Mouse (Mus musculus) CD4-positive, CD25-positive, alpha-beta regulatory T cell, adult 2 months (primary cell): ENCODE results near the gene Ctnna3.
"Not testable (repeated sequence)": the region's sequence is repeated elsewhere in the genome, so short reads cannot be mapped to it uniquely, and the experiment has no call there.

Source experiments
- DNase-seq: peaks from one replicate; pipeline ENCODE4 v3.0.0-alpha.2; 2012; ENCODE audit warnings: low read depth, low spot score

Gene Ctnna3

DNA sequence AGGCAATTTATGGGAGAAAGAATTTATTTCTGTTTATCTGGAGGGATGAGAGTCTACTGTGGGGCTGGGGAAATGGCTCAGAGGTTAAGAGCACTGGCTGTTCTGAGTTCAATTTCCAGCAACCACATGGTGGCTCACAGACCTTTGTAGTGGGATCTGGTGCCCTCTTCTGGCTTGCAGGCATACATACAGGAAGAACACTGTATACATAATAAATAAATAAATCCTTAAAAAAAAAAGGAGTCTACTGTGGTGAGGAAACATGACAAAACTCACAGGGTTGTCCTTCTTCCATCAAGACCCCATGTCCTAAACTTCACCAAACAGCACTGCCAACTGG lies 5.5 kb upstream of the Ctnna3 start:
- DNase-seq, result peak; percentile 83

DNA sequence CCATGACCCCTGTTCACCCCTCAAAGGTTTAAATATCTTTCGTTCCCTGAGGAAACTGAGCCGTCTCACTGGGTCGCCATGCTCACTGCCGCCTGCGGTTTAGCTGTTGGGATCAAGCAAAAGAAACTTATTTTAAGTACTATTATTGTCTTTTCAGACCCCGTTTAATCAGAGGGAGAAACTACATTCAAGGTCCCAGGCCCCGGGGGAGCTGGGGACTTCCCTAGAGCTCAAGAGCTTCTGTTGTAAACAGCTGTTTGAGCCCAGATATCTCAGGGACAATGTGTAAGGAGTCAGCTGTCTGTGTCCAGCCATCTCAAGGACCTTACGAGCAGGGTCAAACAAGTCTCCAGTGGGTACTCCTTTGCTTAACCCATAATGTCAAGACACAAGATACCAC lies 2.8 kb upstream of the Ctnna3 start:
- no peak for DNase-seq

DNA sequence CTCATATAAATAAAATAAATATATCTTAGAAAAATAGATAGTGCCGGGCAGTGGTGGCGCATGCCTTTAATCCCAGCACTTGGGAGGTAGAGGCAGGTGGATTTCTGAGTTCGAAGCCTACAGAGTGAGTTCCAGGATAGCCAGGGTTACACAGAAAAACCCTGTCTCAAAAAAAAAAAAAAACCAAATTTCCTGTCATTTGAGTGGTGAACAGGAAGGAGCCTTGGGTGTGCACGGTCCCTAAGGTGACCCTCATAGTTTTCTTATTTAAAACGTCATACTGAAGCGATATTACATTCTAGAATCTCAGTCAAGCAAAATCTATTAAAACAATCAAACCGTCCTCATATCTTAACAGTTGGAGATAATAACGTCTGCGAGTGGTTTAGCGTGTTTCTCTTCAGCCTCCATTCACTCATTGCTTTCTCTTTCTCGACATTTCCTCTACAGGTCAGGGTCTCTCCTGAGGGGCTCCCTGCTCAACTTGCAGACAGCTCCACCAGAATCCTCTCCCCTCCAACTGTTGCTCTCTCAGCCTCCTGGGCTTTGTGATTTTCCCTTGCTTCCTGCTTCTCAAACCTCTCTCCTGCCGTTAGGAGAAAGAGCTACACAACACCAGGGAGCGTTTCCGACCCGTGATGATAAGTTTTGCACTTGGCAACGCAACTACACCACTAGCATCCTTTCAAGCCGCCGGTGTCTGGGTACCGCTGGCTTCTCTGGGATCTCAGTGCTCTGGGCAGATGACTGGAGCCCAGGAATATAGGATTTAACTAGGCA lies 1.5 kb upstream of the Ctnna3 start:
- DNase-seq, result peak; percentile 69

DNA sequence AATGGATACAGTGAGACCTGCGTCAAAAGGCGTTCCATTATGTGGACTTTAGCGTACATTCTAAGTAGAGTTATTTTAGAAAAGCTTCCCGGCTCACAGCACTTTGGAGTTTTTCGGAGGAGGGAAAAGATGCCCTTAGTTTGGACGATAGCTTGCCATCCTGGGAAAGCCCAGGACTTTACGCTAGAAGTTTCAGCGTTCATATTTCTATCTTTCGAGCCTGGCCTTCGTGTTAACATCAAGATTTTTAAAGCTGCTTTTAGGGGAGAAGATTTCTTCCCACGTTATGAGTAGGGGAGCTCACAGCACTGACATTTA lies 916 bp upstream of the Ctnna3 start:
- no peak for DNase-seq

GRCm38 (mm10) chr10:63429380-63429779 lies 518 bp upstream of the Ctnna3 start:
- peak; percentile 99 for DNase-seq

GRCm38 (mm10) chr10:63431221-63431736 lies 1.4 kb downstream of the Ctnna3 start:
- DNase-seq, result no peak

DNA sequence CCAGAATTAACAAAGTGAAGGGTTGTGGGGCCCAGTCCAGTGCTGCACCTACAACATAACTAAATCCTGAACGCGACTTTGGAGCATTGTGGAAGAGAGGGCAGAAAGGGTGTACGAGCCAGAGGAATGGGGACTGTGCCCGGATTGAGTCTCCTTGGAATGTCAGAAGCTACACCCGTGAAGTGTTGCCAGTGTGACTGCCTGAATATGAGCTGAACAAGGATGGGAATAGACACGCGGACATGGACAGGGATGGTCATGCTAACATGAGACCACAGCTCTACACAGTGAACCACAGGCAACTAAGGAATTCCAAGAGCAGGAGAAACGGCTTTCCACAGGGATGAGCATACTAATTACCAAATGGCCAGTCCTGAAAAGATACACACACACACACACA lies 2.2 kb downstream of the Ctnna3 start:
- no peak for DNase-seq

- no peak for DNase-seq
These were observed 3.0 kb downstream of the Ctnna3 start for GRCm38 (mm10) chr10:63432887-63433286.

DNA sequence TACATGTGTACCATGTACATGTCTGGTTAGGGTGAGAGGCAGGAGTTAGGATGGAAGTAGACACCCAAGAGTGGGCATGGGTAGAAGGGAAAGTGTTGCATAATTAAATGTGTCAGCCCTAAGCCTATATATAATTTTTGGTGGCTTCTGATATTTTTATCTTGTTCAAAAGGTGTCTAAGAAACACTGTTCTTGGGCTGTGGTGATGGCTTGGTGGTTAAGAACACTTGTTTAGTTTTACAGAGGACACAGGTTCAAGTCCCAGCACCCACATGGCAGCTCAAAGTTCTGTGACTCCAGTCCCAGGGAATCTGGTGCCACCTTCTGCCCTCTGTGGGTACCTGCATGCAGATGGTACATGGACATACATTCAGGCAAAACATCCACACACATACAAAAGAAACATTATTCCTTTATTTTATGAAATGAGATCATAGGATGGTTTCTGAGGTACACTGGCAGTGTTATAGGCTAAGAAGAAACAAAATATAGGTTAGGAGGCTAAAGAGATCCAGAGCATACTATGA lies 8.9 kb downstream of the Ctnna3 start:
- no peak for DNase-seq

DNA sequence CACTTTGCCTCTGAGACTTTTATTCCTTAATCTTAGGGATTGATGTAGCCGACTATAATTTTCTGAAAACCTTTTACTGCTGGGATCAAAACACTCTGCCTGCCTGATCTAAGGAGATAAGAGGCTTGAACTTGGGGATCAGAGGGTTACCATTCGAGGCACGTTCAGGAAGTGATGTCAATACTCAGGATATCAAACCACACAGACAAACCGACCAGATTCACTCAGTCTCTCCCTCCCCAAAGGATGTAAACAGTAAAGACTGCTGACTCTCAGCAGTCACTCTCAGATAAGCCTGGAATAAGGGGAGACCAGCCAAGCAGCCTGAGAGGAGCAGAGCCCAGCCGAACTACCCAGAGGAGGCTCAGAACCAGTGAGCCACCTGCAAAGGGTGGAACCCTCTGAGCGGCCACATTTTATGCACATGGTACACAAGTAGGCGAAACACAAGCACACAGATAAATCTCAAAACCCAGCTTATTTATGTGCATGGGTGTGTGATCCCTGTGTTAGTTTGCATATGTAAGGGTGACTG lies 9.9 kb downstream of the Ctnna3 start:
- no peak for DNase-seq

DNA sequence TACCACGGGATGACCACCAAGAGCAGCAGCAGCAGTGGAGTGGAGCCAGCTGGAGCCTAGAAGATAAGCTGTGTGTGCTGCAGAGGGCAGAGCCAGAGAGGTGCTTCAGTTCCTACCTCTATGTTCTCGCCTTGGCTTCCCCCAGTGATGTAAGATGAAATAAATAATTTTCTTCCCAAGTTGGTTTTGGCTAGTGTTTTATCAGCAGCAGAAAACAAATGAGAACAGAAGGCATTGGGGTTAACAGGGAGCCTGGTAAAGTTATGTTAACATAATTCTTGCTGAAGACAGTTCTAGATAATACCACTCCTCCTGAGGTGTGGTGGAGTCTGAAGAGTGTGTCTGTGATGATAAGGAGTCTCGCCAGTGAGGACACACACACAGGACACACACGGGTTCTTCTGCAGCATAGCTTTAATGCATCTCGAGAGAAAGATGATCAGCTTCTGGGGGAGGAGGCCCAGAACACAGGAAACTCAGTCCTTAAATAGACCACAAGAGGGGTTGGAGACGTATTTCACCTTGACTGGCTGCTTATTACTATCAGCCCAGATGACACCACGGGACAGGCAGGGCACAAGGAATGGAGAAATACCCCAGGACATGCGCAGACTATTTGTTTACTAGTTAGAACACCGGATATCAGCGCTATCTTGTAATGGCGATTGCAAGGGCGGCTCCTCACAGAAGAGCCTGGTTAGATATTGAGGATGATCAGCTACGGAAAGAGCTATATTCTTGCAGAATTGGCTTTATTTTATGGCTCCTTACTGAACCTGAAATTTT lies 14.9 kb downstream of the Ctnna3 start:
- not testable (repeated sequence) for DNase-seq

DNA sequence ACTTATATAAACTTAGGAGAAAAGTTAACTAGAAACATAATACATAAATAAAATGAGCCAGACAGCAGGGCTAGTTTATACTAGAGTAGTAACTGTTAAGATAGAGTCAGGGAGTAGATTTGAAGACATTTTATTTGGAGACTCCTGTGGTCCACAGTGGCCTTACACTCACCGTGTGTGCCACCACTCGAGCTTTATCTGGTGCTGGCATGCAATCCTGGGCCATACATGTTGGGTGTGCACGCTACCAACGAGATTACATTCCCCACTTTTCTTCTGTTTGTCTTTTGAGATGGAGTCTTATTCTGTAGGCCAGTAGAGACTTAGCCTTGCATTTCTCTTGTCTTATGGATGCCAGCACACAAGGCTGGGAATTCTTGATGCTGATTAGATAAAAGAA lies 24.0 kb downstream of the Ctnna3 start:
- DNase-seq, result no peak

DNA sequence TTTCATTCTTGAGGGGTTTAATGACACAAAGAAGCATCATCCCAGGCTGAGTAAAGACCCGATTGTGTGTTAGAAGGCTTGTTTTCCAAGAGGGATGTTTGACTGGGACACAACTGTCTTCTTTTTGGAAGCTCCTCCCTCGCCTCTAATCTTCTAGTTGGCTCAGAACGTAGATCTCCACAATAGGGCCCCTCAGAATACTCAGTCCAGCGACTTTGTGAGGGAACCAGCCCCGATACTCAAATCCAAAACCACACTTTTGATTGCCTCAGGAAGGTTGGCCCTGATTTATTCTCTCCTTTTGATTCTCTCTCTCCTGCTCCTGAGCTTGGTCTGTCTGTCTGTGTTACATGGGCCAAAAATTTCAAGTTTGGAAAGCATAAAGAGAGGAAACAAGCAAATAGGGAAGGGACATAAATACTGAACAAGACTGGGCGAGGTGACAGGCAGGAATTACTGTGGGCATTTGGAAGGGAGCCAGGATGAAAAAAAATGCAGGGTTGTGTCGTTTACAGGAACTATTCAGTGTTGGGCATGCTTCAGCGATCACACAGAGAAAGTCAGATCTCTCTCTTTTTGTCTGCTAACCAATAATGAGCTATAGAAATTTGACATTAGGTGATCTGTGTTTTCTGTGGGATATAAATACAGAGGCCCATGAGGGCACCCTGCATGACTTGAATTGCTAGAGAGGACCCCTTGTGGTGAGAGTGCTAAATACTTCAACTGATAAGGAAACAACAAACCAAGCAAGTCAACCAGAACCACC lies 25.4 kb downstream of the Ctnna3 start:
- peak; percentile 7 for DNase-seq

DNA sequence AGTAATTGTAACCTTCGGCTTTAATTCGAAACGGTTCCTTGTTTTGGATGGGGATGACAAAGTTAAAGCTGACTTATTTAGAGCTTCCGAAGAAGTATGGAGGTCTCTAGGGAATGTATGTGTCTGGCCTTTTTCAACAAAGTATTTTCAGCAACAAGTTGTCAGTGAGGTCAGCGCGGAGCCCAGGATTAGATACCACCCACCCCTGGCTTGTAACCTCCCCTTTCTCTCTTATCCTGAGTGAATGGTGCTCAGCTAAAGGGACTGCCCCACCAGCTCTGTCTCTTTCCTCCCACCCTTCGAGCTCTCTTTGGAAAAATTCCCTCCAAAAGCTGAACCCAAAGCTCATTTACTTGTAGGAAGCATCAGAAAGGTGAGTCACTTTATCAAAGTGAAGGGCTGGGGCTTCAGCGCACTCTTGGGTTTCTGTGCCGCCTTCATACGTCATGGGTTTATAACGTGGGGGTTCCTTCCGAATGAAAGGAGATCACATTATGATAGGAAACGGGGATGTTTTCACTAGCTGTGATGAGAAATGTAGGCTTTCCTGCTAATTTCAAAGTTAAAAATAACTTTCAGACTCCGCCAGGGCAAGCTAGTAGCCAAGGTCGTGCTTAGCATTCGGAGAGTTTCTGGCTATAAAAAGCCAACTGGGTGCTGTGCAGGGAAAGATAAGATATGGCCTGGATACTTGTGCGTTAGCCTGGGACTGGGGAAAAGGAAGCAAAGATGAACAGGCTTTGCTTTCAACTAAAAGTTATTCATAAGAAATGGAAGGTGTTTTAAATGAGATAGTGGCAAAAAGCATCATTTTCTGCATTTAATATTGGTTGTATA lies 27.6 kb downstream of the Ctnna3 start:
- no peak for DNase-seq

- no peak for DNase-seq
These were observed 31.0 kb downstream of the Ctnna3 start for GRCm38 (mm10) chr10:63460935-63461334.

DNA sequence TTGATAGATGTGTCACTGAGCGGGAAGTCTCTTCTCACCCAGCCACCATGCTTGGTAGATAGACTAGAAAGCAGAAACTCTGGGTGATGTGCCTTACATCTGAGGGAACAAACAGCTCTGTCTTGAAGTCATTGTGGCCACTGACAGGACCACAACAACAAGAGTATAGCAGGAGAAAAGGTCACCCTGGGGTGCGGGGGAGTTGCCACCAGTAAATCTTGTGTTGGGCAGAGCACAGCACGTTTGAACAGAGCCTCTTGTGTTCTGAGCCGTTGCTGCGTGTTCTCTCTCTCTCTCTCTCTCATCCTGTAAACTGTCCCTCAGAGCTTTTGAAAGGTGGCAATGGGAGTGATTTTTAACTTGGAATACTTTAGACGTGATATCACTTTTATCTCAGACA lies 42.6 kb downstream of the Ctnna3 start:
- no peak for DNase-seq

GRCm38 (mm10) chr10:63476167-63476647 lies 46.3 kb downstream of the Ctnna3 start:
- no peak for DNase-seq

DNA sequence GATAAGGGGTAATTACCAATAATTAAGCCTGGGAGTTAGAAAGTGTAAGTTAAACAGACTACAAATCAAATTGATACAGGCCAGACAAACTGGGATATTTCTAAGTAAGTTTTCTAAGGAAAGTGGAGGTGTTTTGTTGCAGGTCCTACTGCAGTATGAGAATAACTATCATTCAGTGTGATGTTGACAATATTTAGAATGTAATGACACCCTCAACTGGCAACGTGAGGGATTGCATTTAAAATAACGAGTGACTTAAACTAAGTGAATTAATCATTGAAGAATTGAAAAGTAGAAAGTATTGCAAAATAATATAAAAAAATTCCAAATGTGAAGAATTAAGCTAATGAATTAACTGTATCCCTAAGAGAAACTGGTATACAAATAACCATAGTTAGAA lies 49.0 kb downstream of the Ctnna3 start:
- no peak for DNase-seq

DNA sequence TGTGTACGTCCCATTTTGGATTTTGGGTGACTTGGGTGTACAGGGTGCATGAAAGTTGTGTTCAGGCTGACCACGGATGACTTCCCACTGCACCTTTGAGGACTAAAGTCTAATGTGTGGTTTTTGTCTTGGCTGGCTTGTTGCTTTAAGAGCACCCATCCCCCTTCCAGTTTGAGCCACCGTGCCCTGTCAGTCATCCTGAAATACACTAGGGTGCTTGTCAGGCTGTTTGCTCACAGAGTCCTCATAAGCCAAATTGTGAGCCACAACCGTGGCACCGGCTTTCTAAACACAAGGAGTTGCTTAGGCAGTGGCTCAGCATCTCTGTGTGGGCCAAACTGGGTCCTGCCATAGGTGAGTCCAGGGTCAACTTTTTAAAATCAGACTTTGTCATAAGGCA lies 50.2 kb downstream of the Ctnna3 start:
- DNase-seq, result no peak

DNA sequence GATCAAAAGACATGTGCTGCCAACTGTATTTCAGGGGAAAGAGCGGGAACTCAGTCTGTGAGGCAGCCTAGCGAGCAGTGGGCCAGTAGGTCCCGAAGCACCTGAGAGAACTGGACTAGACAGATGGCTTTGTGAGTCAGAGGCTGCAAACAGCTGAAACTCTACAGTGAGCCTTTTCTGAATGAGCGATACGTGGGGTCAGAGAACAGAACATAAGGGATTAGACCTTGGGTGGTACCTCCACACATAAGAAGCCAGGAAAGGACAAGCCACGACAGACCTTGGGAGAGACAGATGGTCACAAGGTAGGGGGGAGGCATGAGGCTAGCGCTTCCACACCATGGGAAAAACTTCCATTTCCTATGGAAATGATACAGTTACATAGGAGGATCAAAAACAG lies 58.4 kb downstream of the Ctnna3 start:
- DNase-seq, result no peak

DNA sequence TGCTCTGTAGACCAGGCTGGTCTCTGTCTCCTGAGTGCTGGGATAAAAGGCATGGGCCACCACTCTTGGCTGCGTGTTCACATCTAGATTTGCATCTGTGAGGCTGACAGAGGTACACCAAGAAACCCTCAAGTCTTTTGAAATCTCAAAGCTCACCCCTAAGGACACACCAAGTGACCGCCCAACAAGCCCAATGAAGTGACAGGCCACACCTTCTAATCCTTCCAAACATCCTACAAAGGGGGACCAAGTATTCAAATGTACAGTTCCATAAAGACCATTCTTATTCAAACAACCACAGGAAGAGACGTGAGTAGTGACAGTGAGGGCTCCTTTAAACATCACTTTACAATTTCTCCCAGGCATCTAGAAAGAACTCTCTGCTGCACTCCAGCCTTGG lies 94.1 kb downstream of the Ctnna3 start:
- no peak for DNase-seq
